Mouse (Mus musculus) midbrain, embryonic 14.5 days (tissue): ENCODE measurements at regions not wholly inside any gene's neighbourhood (a gene's known extent, or its start where the extent isn't known, plus 50 kb on each side); places are given as distances from the start of the nearest gene placed in this dataset.

Experiments used
- ATAC-seq: fragments of 200-750 bp; cut with Nextera tagmentation; 2 replicates; pipeline ENCODE4 v1.8.0; 2017; ENCODE audit warnings: moderate number of reproducible peaks, moderate library complexity; ENCODE audit not compliant: low FRiP score, low TSS enrichment
- DNase-seq: peaks from one replicate; pipeline ENCODE4 v3.0.0-alpha.2; 2015
- H3K27ac ChIP-seq: fragments of 300-500 bp; sonication (generic); replicated peaks from 2 replicates; pipeline ENCODE4 v1.5.1; 2014; ENCODE audit warnings: mild to moderate bottlenecking, low read depth, low read length, moderate library complexity
- H3K27me3 ChIP-seq: fragments of 300-500 bp; sonication (generic); 2 replicates; pipeline ENCODE4 v1.6.1; 2014; ENCODE audit warnings: low read length, control low read depth, mixed read lengths; ENCODE audit not compliant: control insufficient read depth, insufficient read depth
- H3K36me3 ChIP-seq: fragments of 300-500 bp; sonication (generic); 2 replicates; pipeline ENCODE4 v1.6.1; 2014; ENCODE audit warnings: low read length, control low read depth; ENCODE audit not compliant: control insufficient read depth, insufficient read depth
- H3K4me1 ChIP-seq: fragments of 300-500 bp; sonication (generic); 2 replicates; pipeline ENCODE4 v1.6.1; 2014; ENCODE audit warnings: mild to moderate bottlenecking, antibody characterized with exemption, low read length, control low read depth; ENCODE audit not compliant: control insufficient read depth, insufficient read depth
- H3K4me2 ChIP-seq: fragments of 300-500 bp; sonication (generic); 2 replicates; pipeline ENCODE4 v1.6.1; 2014; ENCODE audit warnings: mild to moderate bottlenecking, low read length, moderate library complexity
- H3K4me3 ChIP-seq: fragments of 300-500 bp; sonication (generic); replicated peaks from 2 replicates; pipeline ENCODE4 v1.5.1; 2014; ENCODE audit warnings: low read depth, low read length
- H3K9ac ChIP-seq: fragments of 300-500 bp; sonication (generic); replicated peaks from 2 replicates; pipeline ENCODE4 v1.6.1; 2014; ENCODE audit warnings: mild to moderate bottlenecking, low read length, moderate library complexity
- H3K9me3 ChIP-seq: fragments of 300-500 bp; sonication (generic); 2 replicates; pipeline ENCODE4 v1.6.1; 2016; ENCODE audit warnings: low read length, control low read depth, mixed read lengths; ENCODE audit not compliant: control insufficient read depth
- WGBS: fragments of 180-500 bp; shearing (Covaris S2); extraction: QIAGEN DNeasy Blood & Tissue Kit; methylation state at CpG from one replicate; pipeline ENCODE4 v1.1.7; 2014; 5-methylcytosine and 5-hydroxymethylcytosine counted together

DNA sequence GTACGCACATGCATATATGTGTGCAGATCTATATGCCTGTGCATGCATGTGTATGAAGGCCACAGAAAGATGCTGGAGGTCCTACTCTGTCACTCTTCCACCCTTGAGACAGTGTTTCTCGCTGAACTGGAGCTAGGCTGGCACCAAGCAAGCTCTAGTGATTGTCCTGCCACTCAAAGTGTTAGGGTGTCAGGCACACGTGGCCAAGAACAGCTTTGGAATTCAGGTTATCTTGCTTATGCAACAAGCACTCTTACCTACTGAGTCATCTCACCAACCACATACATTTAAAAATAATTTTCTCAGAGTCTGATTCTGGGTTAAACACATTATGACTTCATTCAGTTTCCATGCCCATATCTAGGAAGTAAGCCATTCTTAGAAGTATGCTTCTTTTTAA, 131.2 kb downstream of the Dact1 start:
- Histone ChIP-seq H3K4me2 (no peak overlapping the region), H3K4me1 (no peaks in the 10 kb centered on the region), H3K36me3 (no peaks in the 10 kb centered on the region), H3K27ac (no peak overlapping the region), H3K9me3 (no peaks in the 10 kb centered on the region), H3K9ac (no peak overlapping the region), H3K4me3 (no peak overlapping the region), H3K27me3 (no peaks in the 10 kb centered on the region)
- 94% methylated on average over 3 of the region's 3 CpGs for WGBS
- DNase-seq, result no peak
- ATAC-seq, result no peak

DNA sequence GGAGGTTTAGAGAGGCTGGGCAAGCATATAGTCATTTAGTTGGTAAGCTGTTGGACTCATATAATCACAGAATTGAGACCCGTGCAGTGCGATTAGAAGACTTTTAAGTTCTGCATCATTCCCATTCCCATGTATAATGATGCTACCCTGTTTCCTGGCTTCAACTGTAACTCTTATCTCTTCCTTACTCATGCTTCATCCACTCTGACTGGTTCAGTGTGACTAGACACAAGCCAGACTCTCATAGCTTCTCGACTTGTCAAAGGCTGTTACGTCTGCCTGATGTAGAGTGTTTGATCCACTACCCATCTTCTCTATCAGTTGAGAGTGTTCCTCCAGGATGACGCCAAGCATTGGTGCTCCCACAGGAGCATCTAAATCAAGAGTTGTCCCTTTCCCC, 131.6 kb downstream of the Dact1 start:
- H3K27ac ChIP-seq, result no peak overlapping the region
- 92% methylated on average over 5 of the region's 5 CpGs for WGBS

DNA sequence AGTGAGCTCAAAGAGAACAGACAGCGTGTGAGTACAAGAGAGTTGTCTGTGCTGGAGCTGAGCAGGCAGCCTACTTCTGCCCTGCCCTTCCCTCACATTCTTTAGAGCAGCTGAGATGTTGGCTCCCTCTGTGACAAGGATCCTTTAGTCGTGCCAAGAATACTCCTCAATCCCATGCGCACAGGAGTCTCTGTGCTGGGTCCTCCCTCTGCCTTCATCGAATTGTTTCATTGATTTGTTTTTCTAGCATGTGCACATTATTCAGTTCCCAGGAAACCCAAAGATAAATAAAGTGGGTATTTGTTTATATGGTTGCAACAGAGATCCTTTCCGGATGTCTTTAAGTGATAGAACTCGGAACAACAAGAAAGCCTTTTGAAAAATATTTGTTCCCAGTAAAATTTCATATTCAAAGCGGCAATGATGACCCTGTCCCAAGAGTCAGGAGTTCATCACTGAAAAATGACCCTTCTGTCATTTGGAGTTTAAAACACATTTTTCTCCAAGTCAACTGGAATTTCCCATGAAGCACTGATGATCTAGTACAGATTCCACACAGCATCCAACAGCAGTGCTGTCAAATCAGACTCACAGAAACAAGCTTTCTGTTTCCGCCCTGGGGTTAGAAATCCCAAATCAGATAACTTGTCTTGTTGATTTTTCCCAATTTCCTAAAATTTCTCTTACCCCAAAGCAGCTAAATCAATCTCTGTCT, 136.7 kb downstream of the Dact1 start:
- H3K4me1 ChIP-seq, result no peaks in the 10 kb centered on the region
- H3K27ac ChIP-seq, result no peak overlapping the region
- WGBS, result 80% methylated on average over 8 of the region's 8 CpGs
- no peak overlapping the region for H3K9ac ChIP-seq
- no peak for DNase-seq
- H3K27me3 ChIP-seq, result no peaks in the 10 kb centered on the region
- ATAC-seq, result no peak
- H3K9me3 ChIP-seq, result no peaks in the 10 kb centered on the region
- H3K36me3 ChIP-seq, result no peaks in the 10 kb centered on the region
- H3K4me2 ChIP-seq, result no peak overlapping the region
- no peak overlapping the region for H3K4me3 ChIP-seq

More for the DNA sequence above, 131.6 kb downstream of the Dact1 start:
- H3K4me2 ChIP-seq, result no peak overlapping the region
- DNase-seq (no peak), ATAC-seq (no peak)
- H3K27me3 ChIP-seq, result no peaks in the 10 kb centered on the region
- H3K4me1 ChIP-seq, result no peaks in the 10 kb centered on the region
- no peaks in the 10 kb centered on the region for H3K36me3 ChIP-seq
- H3K9me3 ChIP-seq, result no peaks in the 10 kb centered on the region
- no peak overlapping the region for H3K9ac ChIP-seq
- no peak overlapping the region for H3K4me3 ChIP-seq

DNA sequence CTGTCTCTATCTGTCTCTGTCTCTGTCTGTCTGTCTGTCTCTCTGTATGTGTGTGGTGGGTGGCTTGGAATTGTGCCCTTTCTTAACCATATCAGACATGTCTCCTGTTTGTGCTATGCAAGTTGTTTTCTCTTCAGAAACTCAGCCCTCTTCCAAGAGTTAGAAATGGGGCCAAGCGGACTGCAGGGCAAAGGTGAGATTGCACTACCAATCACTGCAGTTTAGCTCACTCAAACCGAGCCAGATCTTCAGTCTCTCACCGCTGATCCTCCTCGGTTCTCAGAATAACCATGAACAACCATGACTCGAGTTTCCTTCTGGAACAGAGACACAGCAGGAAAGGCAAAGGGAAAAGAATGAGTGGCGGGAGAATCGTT, 137.2 kb downstream of the Dact1 start:
- no peaks in the 10 kb centered on the region for H3K27me3 ChIP-seq
- H3K4me2 ChIP-seq, result no peak overlapping the region
- H3K4me1 ChIP-seq, result no peaks in the 10 kb centered on the region
- DNase-seq, result no peak
- H3K9me3 ChIP-seq, result no peaks in the 10 kb centered on the region
- WGBS, result 38% methylated on average over 7 of the region's 7 CpGs
- ATAC-seq, result no peak
- H3K27ac ChIP-seq, result no peak overlapping the region
- no peaks in the 10 kb centered on the region for H3K36me3 ChIP-seq
- no peak overlapping the region for H3K4me3 ChIP-seq
- no peak overlapping the region for H3K9ac ChIP-seq

DNA sequence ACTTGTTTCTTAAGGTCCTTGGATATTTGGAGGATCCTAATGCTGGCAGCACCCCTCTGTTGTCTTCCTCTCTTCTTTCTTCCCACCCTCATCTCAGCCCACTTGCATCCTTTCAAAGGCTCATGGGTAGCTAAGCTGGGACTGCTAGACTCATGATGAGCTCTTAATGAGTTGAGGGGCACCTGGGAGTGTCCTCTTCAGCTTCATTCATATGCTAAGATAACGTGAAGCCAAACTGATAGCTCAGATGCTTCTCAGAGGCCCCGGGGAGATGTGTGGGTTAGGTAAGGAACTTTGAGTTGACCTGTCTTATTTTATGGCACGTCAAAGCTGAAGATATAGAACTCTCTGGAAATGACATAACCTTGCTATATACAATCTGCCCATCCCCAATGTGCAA, 139.3 kb downstream of the Dact1 start:
- H3K27ac ChIP-seq, result no peak overlapping the region
- no peaks in the 10 kb centered on the region for H3K36me3 ChIP-seq
- no peaks in the 10 kb centered on the region for H3K9me3 ChIP-seq
- H3K4me3 ChIP-seq, result no peak overlapping the region
- no peak for DNase-seq
- no peak overlapping the region for H3K4me2 ChIP-seq
- no peak for ATAC-seq
- H3K4me1 ChIP-seq, result no peaks in the 10 kb centered on the region
- H3K27me3 ChIP-seq, result no peaks in the 10 kb centered on the region
- 70% methylated on average over 3 of the region's 3 CpGs for WGBS
- no peak overlapping the region for H3K9ac ChIP-seq

DNA sequence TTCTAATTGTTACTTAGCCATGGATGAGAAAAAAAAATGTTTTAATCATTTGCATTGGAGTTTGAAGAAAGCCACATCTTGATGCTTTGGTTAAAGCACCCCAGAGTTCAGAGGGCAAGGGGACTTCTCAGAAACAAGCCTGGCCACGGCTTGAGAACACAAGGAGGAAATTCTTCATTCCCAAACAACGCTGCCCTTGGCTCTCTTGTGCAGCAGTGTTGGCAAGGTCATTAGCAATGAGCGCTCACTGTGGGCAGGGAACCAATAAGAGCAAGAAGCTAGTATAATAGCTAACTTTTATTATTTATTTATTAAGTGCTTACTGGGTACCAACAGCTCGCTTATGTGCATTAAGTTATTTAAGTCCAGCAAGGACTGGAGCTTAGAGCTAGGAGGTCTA, 140.4 kb downstream of the Dact1 start:
- WGBS, result 73% methylated on average over 4 of the region's 4 CpGs
- Histone ChIP-seq H3K4me1 (no peaks in the 10 kb centered on the region), H3K36me3 (no peaks in the 10 kb centered on the region), H3K27ac (no peak overlapping the region), H3K9ac (no peak overlapping the region), H3K4me3 (no peak overlapping the region), H3K4me2 (no peak overlapping the region), H3K27me3 (no peaks in the 10 kb centered on the region), H3K9me3 (no peaks in the 10 kb centered on the region)
- no peak for ATAC-seq
- no peak for DNase-seq

DNA sequence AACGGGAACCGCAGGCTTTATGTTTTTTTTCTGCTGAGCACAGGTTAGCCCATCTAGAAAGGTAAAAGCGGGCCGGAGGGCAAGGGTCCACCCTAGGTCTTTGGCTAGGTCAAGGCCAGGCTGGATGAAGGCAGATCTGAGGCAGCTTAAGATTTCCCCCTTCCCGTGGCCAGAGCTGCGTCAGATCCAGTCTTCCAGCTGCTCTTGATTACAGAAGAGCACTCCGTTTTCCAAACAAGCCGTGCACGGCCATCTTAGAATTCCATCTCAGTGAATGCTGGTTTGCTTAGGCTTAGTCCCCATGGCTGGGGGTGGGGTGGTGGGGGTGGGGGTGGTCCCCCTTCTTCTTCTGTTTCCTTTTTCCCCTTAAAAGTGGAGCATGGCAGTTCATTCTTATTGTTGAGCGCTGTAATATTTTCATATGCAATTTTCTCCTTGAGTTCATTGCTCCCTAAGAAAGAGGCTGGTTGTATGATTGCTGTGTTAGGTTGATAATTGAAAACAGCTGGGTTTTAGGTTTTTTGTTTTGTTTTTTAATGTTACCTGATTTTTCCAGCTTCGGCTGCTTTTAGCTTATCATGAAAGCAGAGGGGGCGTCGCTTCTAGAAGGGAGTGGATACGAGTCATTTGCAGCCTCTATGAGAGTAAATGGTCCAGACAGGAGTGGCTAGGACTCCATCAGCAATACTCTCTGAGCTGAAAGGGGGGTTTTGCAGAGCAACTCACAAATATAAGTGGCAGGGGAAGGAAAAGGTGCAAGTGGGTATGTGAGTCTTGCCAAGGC, 141.2 kb downstream of the Dact1 start:
- H3K4me3 ChIP-seq, result no peak overlapping the region
- H3K36me3 ChIP-seq, result no peaks in the 10 kb centered on the region
- no peaks in the 10 kb centered on the region for H3K27me3 ChIP-seq
- H3K4me1 ChIP-seq, result no peaks in the 10 kb centered on the region
- no peak overlapping the region for H3K27ac ChIP-seq
- WGBS, result 90% methylated on average over 14 of the region's 14 CpGs
- no peak for ATAC-seq
- H3K4me2 ChIP-seq, result no peak overlapping the region
- H3K9ac ChIP-seq, result no peak overlapping the region
- DNase-seq, result no peak
- no peaks in the 10 kb centered on the region for H3K9me3 ChIP-seq

DNA sequence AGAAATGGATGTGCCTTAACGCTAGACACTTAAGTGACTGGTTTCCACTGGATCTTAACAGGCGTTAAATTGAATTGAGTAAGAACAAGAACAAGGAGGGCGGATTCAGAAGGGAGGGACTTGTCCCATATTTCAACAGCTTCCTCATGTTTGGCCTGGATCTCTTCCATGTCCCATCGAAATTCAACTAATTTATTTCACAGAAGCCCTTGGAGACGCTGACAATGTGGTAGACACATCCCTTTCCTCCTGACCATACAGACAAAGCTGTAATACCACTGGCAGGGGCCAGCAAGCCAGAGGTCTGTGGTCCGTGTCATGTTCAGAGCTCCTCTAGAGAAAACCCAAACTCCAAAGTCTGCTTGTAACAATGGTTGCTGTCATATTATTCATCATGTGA, 147.2 kb downstream of the Dact1 start:
- H3K27ac ChIP-seq, result no peak overlapping the region
- no peaks in the 10 kb centered on the region for H3K27me3 ChIP-seq
- ATAC-seq (no peak), DNase-seq (no peak)
- no peaks in the 10 kb centered on the region for H3K9me3 ChIP-seq
- H3K36me3 ChIP-seq, result no peaks in the 10 kb centered on the region
- no peak overlapping the region for H3K4me3 ChIP-seq
- H3K9ac ChIP-seq, result no peak overlapping the region
- no peaks in the 10 kb centered on the region for H3K4me1 ChIP-seq
- no peak overlapping the region for H3K4me2 ChIP-seq
- WGBS, result 84% methylated on average over 6 of the region's 6 CpGs

DNA sequence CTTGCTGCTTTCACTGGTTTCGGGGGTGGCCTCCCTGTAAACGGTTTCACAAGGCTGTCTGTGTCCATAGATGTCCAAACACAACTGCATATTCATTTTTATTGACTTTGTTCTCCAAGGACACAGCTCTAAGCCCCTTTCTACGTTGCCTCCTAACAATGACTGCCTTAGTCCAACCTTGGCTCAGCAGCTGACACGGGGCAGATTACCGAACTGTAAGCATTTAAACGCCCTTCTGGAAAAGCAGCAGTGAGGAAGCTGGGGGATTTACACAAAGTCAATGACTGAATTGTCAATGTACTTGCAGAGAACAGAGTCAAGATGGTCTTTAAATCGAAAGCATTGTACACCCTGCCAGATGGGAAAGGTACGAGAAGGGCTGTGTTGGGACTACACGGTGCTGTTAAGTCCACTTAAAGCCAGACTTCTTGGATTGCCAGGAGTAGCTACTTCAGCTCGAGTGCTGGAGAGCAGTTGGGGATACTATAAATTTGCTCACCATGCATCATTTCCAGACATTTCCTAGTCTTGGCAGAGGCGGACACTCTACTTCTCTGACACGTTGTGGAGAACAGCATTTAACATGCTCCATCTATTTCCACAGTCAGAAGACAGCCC, 149.0 kb downstream of the Dact1 start:
- Histone ChIP-seq H3K4me2 (no peak overlapping the region), H3K27ac (no peak overlapping the region), H3K4me3 (no peak overlapping the region), H3K27me3 (no peaks in the 10 kb centered on the region), H3K36me3 (no peaks in the 10 kb centered on the region), H3K4me1 (no peaks in the 10 kb centered on the region), H3K9me3 (no peaks in the 10 kb centered on the region), H3K9ac (no peak overlapping the region)
- ATAC-seq, result no peak
- WGBS, result 57% methylated on average over 12 of the region's 12 CpGs
- DNase-seq, result no peak
